Mouse (Mus musculus) urinary bladder, postnatal 25 days (tissue): Measurements from ENCODE around the gene Adap1.
A peak's percentile ranks its signal among the peaks of the same experiment; 100 is the strongest.

Experiments
- DNase-seq: peaks from one replicate; pipeline ENCODE4 v3.0.0; 2022; ENCODE audit warnings: low spot score

Gene Adap1

DNA sequence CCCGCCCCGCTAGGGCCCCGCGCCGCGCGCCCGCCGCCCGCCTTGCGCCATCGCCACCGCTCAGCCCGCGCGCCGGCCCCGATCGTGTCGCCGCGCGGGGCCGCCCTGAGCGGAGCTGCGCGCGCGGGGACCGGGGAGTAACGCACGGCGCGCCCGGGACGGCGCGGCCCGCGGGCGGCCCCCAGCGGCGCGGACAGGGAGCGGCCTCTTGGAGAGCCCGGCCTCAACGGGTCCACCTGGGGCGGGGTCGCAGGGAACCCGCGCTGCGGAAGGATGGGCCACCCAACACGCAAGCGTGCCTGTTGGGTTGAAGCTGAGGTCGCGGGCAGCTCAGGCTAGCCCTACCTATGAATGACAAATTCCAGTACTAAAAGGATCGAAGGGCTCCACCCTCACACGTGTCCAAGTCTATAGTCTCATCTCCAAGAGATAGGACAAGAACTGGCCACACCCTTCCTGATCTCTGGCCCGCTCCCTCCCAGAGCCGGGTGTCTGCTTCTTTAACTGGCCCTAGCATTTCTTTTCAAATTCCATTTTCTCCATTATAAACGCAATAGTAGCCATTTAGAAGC is at the start of gene Adap1:
Gene Adap1 (minus strand): TSS at position 228 of the 572 bp plus-strand sequence.
- DNase-seq: peak; percentile 63

DNA sequence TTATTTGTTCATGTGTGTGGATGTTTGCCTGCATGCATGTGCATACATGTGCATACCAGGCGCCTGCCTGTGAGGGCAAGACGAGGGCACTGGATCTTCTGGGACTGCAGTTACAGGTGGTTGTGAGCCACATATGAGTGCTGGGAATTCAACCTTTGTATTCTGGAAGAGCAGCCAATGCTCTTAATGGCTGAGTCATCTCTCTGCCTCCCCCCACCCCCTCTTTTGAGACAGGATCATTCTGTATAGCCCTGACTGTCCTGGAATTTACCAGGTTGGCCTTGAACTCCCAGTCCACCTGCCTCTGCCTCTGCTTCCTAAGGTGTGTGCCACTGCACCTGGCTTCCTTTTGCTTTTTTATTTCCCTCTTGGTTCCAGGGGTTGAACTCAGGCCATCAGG is 49.4 kb upstream of the Adap1 start:
- no peak for DNase-seq

DNA sequence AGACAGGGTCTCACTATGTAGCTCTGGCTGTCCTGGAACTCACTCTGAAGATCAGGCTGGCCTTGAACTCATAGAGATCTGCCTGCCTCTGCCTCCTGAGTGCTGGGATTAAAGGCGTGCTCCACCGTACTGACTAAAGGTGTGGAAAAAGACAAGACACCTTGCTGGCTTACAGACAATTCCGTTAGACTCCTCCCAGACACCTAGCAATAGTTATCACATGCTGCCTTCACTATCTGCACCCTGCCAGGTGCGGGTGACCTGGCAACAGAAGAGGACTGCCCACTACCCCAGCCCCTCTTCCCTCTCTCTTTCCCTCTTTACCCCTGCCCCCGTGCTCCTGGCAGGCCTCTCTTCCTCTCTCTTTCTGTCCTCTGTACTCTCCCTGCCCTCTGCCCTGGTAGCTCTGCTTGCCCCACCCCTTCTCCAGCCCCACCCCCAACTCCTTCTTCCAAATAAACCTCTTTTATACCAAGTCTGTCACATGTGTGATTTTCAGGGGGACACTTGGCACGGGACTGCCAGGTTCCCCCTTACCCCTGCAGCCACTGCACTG is 48.5 kb upstream of the Adap1 start:
- no peak for DNase-seq

DNA sequence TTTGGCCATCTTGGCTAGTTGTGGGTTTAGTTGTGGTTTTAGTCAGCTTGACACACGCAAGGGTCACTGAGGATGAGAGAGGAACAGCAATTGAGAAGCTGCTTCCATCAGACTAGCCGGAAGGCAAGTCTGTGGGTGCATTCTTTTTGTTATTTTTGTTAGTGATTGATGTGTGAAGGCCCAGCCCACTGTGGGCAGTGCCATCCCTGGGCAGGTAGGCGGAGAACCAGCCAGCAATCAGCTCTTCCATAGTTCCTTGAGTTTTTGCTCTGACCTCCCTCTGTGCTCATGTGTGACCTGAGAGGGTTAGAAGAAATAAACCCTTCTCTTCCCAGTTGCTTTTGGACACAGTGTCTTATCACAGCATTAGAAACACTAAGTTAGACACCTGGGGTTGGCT is 47.7 kb upstream of the Adap1 start:
- DNase-seq: no peak

DNA sequence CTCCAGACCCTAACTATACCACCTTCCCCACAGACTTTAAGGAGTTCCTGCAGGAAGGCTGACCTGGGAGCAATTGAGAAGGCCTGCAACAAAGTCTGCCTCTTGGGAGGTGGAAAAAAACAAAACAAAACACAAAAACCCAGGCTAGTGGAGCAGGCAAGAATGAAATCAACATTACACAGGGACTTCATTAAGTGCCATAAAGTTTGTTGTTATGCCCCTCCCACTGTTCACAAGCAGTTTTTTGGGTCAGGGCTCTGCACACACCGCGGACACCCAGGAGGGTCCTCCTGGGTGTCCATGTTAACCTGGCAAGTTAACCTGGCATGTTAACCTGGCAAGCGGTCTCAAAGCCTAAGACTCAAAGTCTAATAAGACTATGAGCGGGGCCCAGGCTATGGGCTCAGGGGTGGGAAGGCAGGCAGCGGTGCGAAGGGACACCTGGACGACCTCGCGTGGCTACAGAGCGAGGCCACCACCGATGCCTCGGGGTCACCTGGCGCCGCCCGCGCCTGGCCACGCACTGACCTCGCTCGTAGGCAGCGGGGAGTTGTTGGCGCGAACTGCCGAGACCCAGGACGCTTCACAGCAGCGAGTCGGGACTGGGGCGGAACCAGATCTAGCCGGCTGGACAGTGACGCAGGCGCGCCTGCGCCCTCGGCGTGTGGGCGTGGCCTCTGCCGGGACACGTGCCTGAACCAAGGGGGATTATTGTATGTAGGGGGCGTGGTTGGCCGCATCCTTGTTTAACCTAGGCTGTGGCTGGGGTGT is 46.4 kb upstream of the Adap1 start:
- DNase-seq: peak; percentile 89

- no peak for DNase-seq
Observed at GRCm38 (mm10) chr5:139371118-139371517, 45.7 kb upstream of the Adap1 start.

- DNase-seq: no peak
Observed at GRCm38 (mm10) chr5:139370336-139370735, 44.9 kb upstream of the Adap1 start.

GRCm38 (mm10) chr5:139368638-139369320 is 43.4 kb upstream of the Adap1 start:
- no peak for DNase-seq

DNA sequence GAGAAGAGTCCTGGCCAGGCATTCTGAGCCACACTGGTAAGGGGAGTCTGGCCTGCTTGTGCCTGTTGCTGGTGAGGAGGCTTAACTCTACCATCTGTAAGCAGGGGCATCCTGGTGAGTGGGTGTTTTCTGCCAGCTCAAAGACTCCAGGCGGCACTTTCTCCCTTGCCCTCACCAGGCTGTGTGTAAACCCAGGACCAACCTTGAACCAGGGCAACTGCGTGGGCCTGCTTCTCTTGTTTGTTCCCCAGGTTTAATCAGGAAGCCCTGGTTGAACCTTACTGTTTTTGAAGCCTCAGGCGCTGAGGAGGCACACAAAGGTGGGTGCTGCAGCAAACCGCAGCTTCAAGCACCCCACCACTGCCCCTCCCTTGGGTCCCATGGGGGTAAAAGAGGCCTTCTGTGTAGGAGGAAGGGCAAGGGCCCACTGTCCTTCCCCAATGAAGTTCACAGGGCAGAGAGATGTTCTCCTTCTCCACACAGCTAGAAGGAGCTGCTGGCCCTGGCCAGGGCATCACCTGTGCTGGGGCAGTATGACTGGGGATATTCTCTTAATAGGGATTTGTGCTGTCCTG is 42.5 kb upstream of the Adap1 start:
- DNase-seq: no peak

DNA sequence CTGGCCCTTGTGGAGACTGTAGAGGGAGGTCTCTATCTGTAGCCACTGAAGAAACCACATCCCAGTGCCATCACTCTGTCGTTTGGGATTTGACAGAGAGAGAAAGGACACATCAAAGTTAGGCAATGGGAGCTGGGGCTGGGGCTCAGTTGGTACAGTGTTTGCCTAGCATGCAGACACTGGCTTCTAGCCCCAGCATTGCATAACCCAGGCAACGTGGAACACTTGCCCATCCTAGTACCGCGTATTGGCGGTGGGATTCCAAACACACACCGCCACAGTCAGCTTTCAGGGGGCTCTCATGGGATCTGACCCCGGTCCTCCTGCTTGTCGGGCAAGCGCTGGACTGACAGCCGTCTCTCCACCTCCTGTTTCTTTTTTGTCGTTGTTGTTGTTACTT is 41.1 kb upstream of the Adap1 start:
- no peak for DNase-seq

DNA sequence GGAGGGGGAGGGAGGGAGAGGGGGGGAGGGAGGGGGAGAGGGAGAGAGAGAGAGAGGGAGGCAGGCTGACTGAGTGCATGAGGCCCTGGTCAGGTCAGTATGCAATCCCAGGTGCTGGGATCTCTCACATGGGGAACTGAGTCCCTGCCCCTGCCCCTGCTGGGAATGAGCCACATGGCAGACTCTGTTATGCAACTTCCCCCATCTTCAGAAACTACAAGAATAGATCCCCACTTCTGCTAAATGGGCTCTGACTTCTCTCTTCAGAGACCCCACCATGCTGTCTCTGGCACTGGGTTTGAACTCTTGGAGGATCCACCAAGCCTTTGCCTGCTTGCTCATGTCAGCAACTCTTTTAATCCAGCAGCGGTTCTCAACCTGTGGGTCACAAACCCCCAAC is 40.4 kb upstream of the Adap1 start:
- no peak for DNase-seq

DNA sequence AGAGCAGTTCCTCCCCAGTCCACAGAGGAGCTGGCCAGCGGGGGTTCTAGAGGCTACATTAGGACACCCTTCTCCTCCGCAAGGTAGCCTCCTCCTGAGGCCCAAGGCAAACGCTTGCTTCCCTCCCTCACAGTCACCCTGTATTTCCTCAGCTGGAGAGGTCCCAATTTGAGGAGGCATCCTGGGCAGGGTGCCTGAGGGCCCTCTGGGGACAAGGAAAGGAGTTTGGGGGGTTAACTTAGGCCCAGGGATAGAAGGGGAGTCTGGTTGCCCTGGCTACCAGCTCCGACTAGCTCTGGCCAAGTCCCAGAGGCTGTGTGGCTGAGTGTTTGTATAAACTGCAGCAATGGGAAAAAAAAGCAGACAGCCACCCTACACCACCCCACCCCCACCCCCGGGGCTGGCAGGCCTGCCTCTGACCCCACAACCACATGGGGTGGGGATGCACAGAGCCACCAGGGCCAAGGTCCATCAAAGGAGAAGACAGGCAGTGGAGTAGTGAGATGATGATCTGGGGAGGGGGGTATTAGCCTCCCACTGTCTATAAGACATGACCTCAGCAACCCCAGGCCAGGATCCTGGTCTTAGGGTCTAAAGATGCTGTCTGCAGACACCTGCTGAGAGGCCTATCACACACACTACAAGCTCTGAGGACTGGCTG is 39.6 kb upstream of the Adap1 start:
- DNase-seq: no peak

- peak; percentile 91 for DNase-seq
Observed at GRCm38 (mm10) chr5:139364260-139364910, 39.0 kb upstream of the Adap1 start.

GRCm38 (mm10) chr5:139363858-139364257 is 38.4 kb upstream of the Adap1 start:
- DNase-seq: no peak

GRCm38 (mm10) chr5:139359244-139359643 is 33.8 kb upstream of the Adap1 start:
- no peak for DNase-seq

DNA sequence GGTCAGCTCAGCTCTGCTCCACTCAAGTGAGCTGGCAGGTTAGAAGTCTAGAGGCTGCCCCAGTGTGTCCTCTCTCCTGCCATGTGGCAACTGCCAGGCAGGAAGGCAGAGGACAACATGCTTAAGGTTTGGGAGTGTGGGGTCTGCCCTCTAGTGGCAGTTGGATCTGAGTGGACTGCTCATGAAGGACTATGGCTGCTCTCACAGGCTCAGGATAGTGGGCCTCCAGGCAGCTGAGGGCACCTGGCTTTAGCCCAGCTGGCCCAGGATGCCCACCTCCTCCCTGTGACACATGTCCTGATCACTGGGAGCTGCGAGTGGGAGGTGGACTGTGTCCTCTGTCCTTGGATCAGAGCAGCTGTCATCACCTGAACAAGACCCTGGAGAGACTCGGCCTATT is 33.2 kb upstream of the Adap1 start:
- no peak for DNase-seq

- DNase-seq: peak; percentile 77
Observed at GRCm38 (mm10) chr5:139355235-139355772, 29.9 kb upstream of the Adap1 start.

GRCm38 (mm10) chr5:139353946-139354345 is 28.5 kb upstream of the Adap1 start:
- no peak for DNase-seq

- DNase-seq: peak; percentile 24
Observed at GRCm38 (mm10) chr5:139353496-139353895, 28.1 kb upstream of the Adap1 start.

GRCm38 (mm10) chr5:139352317-139352716 is 26.9 kb upstream of the Adap1 start, which contains the start of gene Cyp2w1:
Cyp2w1 (plus strand) TSS chr5:139352617.
- no peak for DNase-seq

- no peak for DNase-seq
Observed at GRCm38 (mm10) chr5:139351628-139352027, 26.2 kb upstream of the Adap1 start.
